Mouse (Mus musculus) spleen, adult 12 weeks (tissue): Measurements from ENCODE around the gene Ccl6.

ENCODE experiments used
- DNase-seq: peaks from one replicate; pipeline ENCODE4 v3.0.0; 2022; ENCODE audit warnings: low spot score

Ccl6 gene

GRCm38 (mm10) chr11:83595669-83596455 is 3.0 kb upstream of the Ccl6 start:
- DNase-seq: no peak

GRCm38 (mm10) chr11:83593453-83593852 is 566 bp upstream of the Ccl6 start:
- DNase-seq: no peak

- DNase-seq: no peak
Measured at GRCm38 (mm10) chr11:83584232-83584631, 8.7 kb downstream of the Ccl6 start.

- no peak for DNase-seq
Measured at GRCm38 (mm10) chr11:83583450-83583754, 9.5 kb downstream of the Ccl6 start.

- no peak for DNase-seq
Measured at GRCm38 (mm10) chr11:83582626-83583449, 10.0 kb downstream of the Ccl6 start.

- DNase-seq: no peak
Measured at GRCm38 (mm10) chr11:83581626-83582610, 11.0 kb downstream of the Ccl6 start.

- DNase-seq: no peak
Measured at GRCm38 (mm10) chr11:83580699-83581232, 12.1 kb downstream of the Ccl6 start.

GRCm38 (mm10) chr11:83578999-83579398 is 13.9 kb downstream of the Ccl6 start:
- DNase-seq: no peak

GRCm38 (mm10) chr11:83578186-83578760 is 14.6 kb downstream of the Ccl6 start, which contains the start of gene Ccl9:
Gene Ccl9, minus strand, starts transcription at chr11:83578636.
- DNase-seq: no peak

- DNase-seq: no peak
Measured at GRCm38 (mm10) chr11:83576927-83577555, 15.8 kb downstream of the Ccl6 start.

- no peak for DNase-seq
Measured at GRCm38 (mm10) chr11:83572834-83573233, 20.1 kb downstream of the Ccl6 start.

GRCm38 (mm10) chr11:83572223-83572622 is 20.7 kb downstream of the Ccl6 start:
- no peak for DNase-seq

GRCm38 (mm10) chr11:83570189-83570588 is 22.7 kb downstream of the Ccl6 start:
- DNase-seq: no peak

- no peak for DNase-seq
Measured at GRCm38 (mm10) chr11:83569249-83569648, 23.6 kb downstream of the Ccl6 start.

GRCm38 (mm10) chr11:83568786-83569185 is 24.1 kb downstream of the Ccl6 start:
- no peak for DNase-seq

GRCm38 (mm10) chr11:83568061-83568460 is 24.8 kb downstream of the Ccl6 start:
- no peak for DNase-seq

GRCm38 (mm10) chr11:83567311-83567710 is 25.6 kb downstream of the Ccl6 start:
- no peak for DNase-seq

GRCm38 (mm10) chr11:83566617-83567016 is 26.3 kb downstream of the Ccl6 start:
- DNase-seq: no peak

- no peak for DNase-seq
Measured at GRCm38 (mm10) chr11:83563754-83564153, 29.1 kb downstream of the Ccl6 start.

- no peak for DNase-seq
Measured at GRCm38 (mm10) chr11:83562311-83562887, 30.5 kb downstream of the Ccl6 start.

GRCm38 (mm10) chr11:83560405-83560804 is 32.5 kb downstream of the Ccl6 start:
- no peak for DNase-seq
